Mouse (Mus musculus) cerebellum, postnatal 25 days (tissue): ENCODE results near the gene Lrrc28.
A peak's percentile ranks its signal among the peaks of the same experiment; 100 is the strongest.

Source experiments
- DNase-seq, 2 experiments: peaks; one replicate each; pipeline ENCODE4 v3.0.0; 2021; ENCODE audit warnings: mixed read lengths in 2 of 2

Gene Lrrc28

GRCm38 (mm10) chr7:67644833-67645680 is at the start of gene Lrrc28:
Gene Lrrc28 (minus strand): TSS chr7:67645268.
- DNase-seq = peak; percentile 98 to 100

- no peak for DNase-seq
These were observed 47.9 kb upstream of the Lrrc28 start for GRCm38 (mm10) chr7:67692791-67693538.

GRCm38 (mm10) chr7:67692141-67692540 is 47.1 kb upstream of the Lrrc28 start:
- no peak for DNase-seq

- DNase-seq = no peak
These were observed 46.0 kb upstream of the Lrrc28 start for GRCm38 (mm10) chr7:67691036-67691435.

- no peak for DNase-seq
These were observed 44.7 kb upstream of the Lrrc28 start for GRCm38 (mm10) chr7:67689793-67690192.

- DNase-seq = no peak
These were observed 43.2 kb upstream of the Lrrc28 start for GRCm38 (mm10) chr7:67688281-67688680.

GRCm38 (mm10) chr7:67686545-67686944 is 41.5 kb upstream of the Lrrc28 start:
- no peak for DNase-seq

- DNase-seq = no peak
These were observed 37.9 kb upstream of the Lrrc28 start for GRCm38 (mm10) chr7:67683006-67683405.

GRCm38 (mm10) chr7:67681078-67681477 is 36.0 kb upstream of the Lrrc28 start:
- no peak for DNase-seq

- no peak for DNase-seq
These were observed 33.9 kb upstream of the Lrrc28 start for GRCm38 (mm10) chr7:67678878-67679499.

GRCm38 (mm10) chr7:67673656-67674055 is 28.6 kb upstream of the Lrrc28 start:
- no peak for DNase-seq

- DNase-seq = peak; percentile 87 to 94
These were observed 27.6 kb upstream of the Lrrc28 start for GRCm38 (mm10) chr7:67672650-67673049.

- DNase-seq = no peak
These were observed 25.9 kb upstream of the Lrrc28 start for GRCm38 (mm10) chr7:67670965-67671364.

- DNase-seq = no peak
These were observed 19.1 kb upstream of the Lrrc28 start for GRCm38 (mm10) chr7:67663981-67664694.

GRCm38 (mm10) chr7:67662424-67662823 is 17.4 kb upstream of the Lrrc28 start:
- DNase-seq = no peak

GRCm38 (mm10) chr7:67658110-67658509 is 13.0 kb upstream of the Lrrc28 start:
- DNase-seq = no peak

- no peak for DNase-seq
These were observed 10.1 kb upstream of the Lrrc28 start for GRCm38 (mm10) chr7:67655186-67655585.

GRCm38 (mm10) chr7:67654668-67655067 is 9.6 kb upstream of the Lrrc28 start:
- no peak for DNase-seq

GRCm38 (mm10) chr7:67652211-67652610 is 7.1 kb upstream of the Lrrc28 start:
- no peak for DNase-seq

GRCm38 (mm10) chr7:67648376-67648775 is 3.3 kb upstream of the Lrrc28 start:
- no peak for DNase-seq

- DNase-seq = no peak
These were observed 2.2 kb upstream of the Lrrc28 start, which contains the start of gene Ttc23 for GRCm38 (mm10) chr7:67647277-67647676. Gene Ttc23 (plus strand): TSS chr7:67647410.

- DNase-seq = no peak
These were observed 1.1 kb upstream of the Lrrc28 start for GRCm38 (mm10) chr7:67646131-67646530.

- DNase-seq = no peak
These were observed 580 bp upstream of the Lrrc28 start for GRCm38 (mm10) chr7:67645681-67646014.
